Mouse (Mus musculus): ENCODE data around the gene Usp32. TPM values are rescaled to one million over a fixed set of nuclear protein-coding genes. Genes with fewer than 3 reads are reported as not detected.

Gene Usp32
- total RNA-seq, 2 experiments from 2014 or later: 72.8 to 73.5 TPM

DNA sequence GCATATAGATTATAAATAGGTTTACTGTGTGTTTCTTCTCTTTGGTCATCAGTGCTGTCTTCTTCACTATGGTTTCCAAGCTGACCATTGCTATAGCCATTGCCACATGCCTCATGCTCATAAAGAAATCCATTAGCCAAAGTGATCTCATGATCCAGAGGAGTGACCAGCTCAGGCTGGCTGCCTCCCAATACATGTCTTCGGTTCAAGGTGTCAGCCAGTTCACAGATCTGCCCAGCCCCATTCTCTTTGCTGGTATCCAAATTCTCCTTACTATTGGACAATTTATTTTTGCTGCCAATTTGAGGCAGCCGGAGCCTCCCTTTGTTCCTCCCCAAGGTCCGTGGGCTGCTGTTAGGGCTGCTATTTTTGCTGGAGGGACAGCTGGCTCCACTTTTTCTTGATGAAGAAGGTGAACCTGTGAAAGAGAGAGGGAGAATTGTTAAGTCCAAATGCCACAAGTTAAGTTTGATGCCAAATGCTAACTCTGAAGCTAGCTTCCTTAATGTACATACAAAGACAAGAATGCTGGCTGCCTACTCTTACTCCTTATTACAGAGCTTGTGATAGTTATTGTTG is 151.5 kb downstream of the Usp32 start:
- DNase-seq (ENCODE audit: low spot score in 2 of 2): no peak

GRCm38 (mm10) chr11:84985421-84985820 is 154.5 kb downstream of the Usp32 start:
- no peak for DNase-seq (ENCODE audit: low spot score in 2 of 2)

DNA sequence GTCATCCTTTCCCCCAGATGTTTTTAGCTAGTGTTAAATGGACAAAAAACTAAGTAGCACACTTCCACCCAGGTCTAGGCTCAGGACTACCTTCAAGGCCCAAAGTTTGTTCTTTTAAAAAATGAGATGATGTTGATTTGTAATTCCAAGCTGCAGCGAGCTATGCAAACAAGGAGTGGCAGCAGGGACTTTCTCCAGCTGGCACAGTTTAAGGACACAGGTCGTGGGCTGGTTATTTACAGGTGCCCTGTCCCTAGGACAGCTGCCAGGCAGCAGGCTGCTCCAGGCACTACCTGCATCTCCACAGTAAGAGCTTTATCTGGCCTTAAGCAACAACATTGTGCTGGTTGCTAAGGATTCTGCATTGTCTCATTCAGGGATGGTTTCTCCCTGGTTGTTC is 159.3 kb downstream of the Usp32 start:
- no peak for DNase-seq (ENCODE audit: low spot score in 2 of 2)

GRCm38 (mm10) chr11:84979351-84979750 is 160.6 kb downstream of the Usp32 start:
- DNase-seq (ENCODE audit: low spot score in 2 of 2): no peak

DNA sequence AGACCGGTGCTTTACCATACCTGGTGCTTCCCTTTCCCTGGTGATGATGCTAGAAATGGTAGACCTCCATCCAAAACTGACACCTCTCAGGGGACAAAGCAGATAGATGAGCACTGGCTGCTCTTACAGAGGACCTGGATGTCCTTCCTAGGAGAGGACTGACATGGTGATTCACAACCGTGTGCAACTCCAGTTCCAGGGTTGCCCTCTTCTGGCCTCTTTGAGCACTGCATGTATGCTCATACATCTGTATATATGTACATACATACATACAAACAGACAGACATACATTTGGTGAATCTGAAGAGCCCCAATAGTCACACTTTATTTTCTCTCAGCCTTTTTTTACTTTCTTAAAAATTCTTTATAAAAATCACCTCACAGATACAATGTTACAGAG is 161.8 kb downstream of the Usp32 start:
- peak; percentile 59 for DNase-seq (ENCODE audit: low spot score in 2 of 2)

DNA sequence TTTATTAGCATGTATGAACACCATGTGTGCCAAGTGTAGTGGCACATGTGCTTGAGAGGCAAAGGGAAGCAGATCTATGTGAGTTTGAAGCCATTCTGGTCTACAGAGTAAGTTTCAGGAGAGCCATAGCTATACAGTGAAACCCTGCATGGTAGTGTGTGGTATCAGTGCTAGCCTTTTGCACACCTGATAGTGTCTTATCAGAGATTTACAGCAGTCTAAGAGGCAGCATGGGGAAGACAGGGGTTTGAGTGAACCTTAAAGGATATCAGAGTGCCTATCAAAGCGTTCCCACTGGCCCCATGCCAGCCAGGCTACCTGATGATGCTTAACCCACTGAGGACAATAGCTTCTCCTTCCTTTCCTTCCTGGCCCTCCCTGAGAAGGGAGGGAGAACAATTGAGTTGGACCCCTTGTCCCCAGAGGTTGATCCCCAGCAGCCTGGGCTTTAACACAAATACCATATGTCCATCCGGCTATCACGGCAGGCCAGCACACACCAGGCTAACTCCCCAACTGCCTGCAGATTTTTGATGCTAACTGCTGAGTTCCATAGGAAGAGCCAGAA is 162.5 kb downstream of the Usp32 start:
- no peak for DNase-seq (ENCODE audit: low spot score in 2 of 2)

DNA sequence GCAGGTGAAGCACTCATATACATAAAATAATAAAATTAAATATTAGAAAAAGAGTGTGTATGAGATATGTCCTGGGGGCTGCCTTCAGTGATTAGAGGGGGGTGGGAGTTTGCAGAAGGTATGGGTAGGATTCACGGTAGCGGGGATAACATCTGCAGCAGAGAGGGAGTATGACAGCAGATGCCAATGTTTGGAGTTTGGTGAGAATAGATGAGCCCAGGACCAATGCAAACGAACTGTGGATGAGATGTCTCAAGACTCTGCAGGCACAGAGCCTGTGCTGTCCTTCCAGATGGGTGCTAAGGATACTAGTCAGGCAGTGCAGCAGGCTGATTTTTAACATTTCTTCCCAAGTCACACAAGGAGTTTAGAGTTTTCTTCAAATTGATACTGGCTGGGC is 163.3 kb downstream of the Usp32 start:
- DNase-seq (ENCODE audit: low spot score in 2 of 2): no peak

DNA sequence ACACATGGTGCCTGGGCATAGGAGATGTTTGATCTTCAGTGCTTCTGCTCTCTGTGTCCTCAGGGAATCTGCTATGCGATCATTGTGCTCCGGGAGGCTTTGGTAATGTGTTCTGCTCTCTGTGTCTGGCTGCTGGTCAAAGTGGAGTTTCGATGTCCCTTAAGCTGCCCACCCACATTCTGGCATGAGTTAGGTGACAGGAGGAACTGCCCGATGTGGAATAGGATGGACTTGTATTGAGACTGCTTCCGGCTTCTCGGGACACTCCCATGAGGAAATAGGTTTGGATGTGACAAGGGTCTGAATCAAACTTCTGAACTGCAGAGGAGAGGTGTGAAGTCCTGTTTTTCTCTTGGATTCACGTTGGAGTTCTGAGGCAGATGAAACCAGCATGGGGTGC is 165.4 kb downstream of the Usp32 start:
- no peak for DNase-seq (ENCODE audit: low spot score in 2 of 2)

DNA sequence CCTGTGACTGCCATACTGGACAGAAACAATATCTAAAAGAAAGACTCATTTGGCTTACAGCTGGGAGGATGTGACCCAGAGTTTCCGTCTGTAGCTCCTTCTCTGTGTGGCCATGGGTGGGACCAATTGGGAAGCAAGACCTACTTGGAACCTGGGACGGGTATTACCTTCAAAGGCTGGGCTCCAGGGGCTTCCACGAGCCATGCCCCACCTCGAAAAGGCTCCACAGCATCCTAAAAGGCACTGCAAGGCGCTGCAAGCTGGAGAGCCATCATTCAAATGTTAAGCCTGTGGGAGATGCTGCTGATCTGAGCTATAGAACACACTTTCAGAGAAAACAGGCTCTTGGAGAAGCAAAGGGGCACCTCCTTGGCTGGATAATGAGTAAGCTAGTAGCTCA is 166.3 kb downstream of the Usp32 start:
- DNase-seq (ENCODE audit: low spot score in 2 of 2): no peak

GRCm38 (mm10) chr11:84972067-84972466 is 167.9 kb downstream of the Usp32 start:
- no peak for DNase-seq (ENCODE audit: low spot score in 2 of 2)

DNA sequence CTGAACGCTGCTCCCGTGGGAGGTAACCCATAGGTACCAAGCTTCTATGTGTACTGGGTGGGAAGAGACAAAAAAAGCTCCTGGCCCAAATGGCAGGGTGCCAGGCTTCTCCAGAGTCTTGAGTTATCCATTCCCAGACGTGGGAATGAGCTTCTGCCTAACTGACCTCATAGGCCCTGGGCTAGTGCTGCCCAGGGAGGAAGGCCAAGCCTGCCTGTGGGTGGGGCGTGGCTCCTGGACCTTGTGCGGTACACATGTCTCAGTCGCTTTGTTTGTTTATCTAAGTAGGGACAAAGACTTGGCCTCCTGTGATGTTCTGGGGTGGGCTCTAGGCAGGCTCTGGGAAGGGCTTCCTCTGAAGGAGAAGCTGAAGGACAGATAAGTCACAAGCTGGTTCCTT is 171.2 kb downstream of the Usp32 start:
- no peak for DNase-seq (ENCODE audit: low spot score in 2 of 2)

DNA sequence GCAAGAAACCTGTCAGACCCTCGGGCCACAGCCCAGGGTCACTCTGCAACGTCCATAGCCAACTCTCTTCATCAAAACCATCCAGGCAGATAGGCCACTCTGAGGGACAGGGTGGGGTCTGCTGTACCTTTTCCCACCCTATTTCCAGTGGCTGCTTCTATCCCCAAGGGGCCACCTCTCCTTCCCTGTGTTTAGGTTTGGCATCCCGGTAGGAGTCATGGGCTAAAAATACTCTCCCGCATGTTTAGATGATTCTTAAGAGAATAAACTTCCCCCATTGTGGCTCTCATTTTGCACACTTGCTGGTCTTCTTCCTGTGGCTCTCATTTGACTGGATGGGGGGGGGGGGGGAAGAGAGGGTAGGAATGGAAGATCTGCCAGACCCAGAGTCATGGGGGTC is 171.7 kb downstream of the Usp32 start:
- no peak for DNase-seq (ENCODE audit: low spot score in 2 of 2)

DNA sequence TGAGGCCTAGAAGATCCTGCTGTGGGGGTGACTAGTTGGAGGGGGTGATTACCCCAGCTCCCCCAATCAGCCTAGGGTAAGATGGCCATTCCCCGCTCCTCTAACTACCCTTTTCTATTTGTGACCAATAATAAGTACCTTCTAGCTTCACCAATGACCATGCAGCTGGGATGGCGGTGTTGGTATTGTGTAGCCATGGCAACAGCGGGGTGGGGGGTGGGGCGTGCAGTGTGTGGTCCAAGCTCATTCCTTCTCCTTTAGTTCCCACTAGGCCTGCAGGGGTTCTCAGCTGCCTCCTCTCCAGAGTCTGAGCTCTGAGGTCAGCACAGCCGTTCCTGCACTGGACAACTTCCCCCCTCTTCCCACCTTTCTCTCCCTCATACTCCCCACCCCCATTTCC is 172.8 kb downstream of the Usp32 start:
- DNase-seq (ENCODE audit: low spot score in 2 of 2): no peak

GRCm38 (mm10) chr11:84966696-84967095 is 173.3 kb downstream of the Usp32 start:
- DNase-seq (ENCODE audit: low spot score in 2 of 2): no peak

DNA sequence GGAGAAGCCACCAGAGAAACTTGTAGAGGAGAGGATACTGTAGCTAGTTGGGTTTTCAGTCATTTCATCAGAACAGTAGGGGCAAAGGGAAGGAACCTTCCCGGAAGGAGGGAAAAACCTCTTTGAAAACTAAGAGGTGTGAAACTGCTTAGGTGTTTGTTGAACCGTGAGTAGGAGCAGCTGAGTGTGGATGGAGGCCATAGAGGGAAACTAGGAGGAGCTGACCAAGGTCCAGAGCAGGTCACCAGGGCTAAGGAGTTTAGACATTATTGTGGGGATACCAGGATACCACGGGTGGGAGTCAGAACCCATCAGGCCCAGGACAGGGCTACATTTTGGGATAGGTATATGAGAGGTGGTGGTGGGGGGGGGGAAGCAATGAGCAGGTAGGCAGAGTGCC is 176.4 kb downstream of the Usp32 start:
- no peak for DNase-seq (ENCODE audit: low spot score in 2 of 2)

DNA sequence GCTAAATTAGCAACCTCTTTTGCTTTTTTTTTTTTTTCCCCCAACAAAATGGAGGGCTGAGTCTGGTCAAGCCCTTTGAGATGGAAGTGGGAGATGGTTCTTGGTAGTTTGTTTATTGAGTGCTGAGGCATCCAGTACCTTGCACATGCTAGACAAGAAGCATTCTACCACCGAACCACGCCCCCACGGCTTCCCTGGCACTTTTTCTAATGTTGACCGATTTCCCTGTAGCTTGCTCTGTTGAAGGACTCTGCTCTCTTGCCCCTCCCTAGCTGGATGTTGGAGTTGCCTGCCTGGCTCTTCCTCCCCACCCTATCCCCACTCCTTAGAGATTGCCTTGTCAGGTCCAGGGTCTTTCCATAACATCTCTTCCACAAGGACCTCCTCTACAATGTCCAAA is 177.4 kb downstream of the Usp32 start:
- DNase-seq (ENCODE audit: low spot score in 2 of 2): no peak

- no peak for DNase-seq (ENCODE audit: low spot score in 2 of 2)
Measured at GRCm38 (mm10) chr11:84961571-84961970, 178.4 kb downstream of the Usp32 start.

DNA sequence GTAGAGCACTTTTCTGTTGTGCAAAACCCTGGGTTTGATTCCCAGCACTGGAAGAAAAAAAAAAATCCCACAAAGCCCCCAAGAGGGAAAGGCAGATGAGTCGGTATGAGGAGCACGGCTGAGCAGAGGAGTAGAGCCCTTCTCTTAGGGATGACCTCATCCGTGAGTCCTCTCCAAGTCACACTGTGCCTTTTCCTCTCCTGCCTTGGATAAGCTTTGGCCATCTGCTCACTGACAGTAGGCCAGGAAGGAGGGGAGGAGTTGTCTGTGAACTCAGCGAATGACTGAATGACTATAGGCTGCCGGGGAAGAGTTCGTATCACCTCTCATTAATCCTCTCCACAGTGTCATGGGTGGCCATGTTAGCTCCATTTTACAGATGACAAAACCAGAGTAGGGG is 179.2 kb downstream of the Usp32 start:
- no peak for DNase-seq (ENCODE audit: low spot score in 2 of 2)

DNA sequence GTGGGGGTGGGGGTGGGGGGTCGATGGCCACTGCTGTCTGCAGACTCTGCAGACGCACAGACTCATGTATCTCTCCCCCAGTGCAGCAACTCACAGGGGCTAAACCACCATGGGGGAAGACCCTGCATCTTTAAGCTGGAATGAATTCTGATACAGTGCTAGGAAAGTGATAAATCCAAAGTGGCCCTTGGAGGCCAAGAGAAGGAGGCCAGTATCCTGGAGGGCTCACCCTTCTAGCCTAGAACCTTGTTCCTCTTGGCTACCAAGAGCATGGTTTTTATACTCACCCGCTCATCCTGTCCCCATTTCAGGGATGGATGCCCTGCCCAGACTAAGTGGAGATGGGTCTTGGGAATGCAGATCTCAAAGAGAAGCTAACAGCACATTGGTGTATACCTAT is 179.7 kb downstream of the Usp32 start:
- DNase-seq (ENCODE audit: low spot score in 2 of 2): no peak

GRCm38 (mm10) chr11:84959701-84960181 is 180.2 kb downstream of the Usp32 start:
- DNase-seq (ENCODE audit: low spot score in 2 of 2): no peak

GRCm38 (mm10) chr11:84959181-84959580 is 180.8 kb downstream of the Usp32 start:
- DNase-seq (ENCODE audit: low spot score in 2 of 2): no peak

DNA sequence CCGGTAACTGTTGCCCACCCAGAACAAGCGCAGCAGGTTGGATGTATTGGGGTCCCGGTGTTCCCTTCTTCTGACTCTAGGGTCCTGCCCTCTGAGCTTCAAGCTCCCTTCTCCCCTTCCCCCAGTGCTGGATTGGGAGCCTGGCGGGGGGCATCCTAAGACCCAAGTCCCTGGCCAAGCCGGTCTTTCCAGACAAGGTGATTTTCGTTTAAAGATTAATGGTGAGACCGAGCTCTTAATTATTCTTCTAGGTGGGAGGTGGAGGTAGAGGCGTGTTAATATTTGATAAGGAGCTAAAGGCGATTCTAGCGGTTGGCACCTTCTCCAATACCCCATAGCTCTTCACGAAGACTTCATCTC is 181.7 kb downstream of the Usp32 start:
- DNase-seq (ENCODE audit: low spot score in 2 of 2): no peak

- DNase-seq (ENCODE audit: low spot score in 2 of 2): no peak
Measured at GRCm38 (mm10) chr11:84957591-84958270, 182.2 kb downstream of the Usp32 start, which contains the start of gene Car4. Gene Car4, plus strand, starts transcription at chr11:84957786.

All from layer of hippocampus, postnatal 10 days (tissue).